Mouse (Mus musculus) frontal cortex, postnatal 14 days (tissue): ENCODE data around the gene Aprt.

ENCODE experiments used
- DNase-seq, 2 experiments: peaks; one replicate each; pipeline ENCODE4 v3.0.0; 2022; ENCODE audit warnings: low spot score in 2 of 2

Aprt gene

DNA sequence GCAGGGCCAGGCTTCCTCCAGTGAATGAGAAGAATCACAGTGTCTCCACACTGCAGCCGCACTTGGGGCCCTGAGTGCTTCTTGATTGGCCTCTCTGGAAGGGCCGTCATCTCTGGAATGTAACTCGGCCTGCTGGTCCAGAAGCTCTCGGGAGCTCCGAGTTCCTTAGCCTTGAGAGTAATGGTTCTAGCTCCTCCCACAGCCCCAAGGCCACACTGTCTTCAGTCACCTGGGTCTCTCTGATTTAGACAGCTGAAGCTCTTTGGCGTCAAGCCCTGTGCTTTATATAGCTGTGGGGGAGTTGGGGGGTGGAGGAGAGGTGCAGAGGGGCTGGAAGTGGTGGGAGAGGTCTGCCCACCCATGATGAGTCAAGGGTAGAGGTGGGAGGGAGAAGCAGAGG lies 39.7 kb downstream of the Aprt start:
- DNase-seq: no peak

DNA sequence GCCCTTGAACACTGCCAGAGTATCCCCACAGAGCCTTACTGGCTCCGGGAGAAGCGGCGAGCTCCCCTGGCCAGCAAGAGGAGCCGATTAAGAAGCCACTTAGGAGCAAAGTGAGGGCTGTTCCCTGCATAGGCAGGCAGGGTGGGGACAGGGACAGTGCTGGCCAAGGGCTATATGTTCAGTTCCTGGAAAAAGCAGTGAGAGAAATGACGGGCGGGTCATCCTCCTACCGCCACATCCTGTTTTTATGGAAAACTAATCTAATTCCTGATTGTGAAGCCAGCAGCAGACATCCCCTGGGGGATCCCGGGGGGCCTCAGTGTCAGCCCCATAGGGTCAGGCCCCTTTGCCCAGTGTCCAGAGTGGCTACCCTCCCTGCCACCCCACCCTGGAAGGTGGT lies 45.4 kb downstream of the Aprt start:
- DNase-seq: no peak

DNA sequence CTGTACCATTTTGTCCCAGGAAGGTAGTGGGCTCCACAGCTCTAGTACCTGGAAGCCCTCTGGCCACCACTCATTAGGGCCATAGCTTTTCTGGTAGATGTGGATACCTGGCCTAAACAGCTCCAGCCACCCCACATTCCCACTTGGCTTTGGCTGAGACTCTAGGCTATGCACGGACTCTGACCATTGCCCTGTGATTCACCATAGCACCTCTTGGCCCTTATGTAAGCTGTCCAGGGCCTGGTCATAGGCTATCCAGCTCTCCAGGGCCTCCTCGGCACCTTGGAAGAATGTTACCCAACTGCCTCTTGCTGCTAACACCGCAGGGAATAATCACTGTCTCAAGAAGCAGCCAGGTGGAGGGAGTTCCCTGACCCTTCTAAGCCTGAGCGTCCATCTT lies 47.5 kb downstream of the Aprt start:
- DNase-seq: no peak

DNA sequence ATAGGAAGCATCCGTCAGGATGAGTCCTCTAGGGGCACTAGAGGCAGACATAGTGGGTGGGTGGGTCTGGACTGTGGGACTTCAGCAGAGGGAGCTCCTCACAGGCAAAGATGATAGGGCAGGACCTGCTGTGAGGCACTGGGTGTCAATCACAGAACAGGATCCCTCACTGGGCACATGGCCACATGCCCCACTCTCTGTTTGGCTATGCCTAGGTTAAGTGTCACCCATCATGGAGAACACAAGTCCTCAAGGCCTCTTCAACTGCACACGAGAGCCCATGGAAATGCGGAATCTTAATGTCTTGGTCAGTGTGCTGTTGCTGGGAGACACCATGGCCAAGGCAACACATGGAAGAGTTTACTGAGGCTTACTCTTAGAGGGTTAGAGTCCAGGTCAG lies 48.8 kb downstream of the Aprt start:
- DNase-seq: no peak

DNA sequence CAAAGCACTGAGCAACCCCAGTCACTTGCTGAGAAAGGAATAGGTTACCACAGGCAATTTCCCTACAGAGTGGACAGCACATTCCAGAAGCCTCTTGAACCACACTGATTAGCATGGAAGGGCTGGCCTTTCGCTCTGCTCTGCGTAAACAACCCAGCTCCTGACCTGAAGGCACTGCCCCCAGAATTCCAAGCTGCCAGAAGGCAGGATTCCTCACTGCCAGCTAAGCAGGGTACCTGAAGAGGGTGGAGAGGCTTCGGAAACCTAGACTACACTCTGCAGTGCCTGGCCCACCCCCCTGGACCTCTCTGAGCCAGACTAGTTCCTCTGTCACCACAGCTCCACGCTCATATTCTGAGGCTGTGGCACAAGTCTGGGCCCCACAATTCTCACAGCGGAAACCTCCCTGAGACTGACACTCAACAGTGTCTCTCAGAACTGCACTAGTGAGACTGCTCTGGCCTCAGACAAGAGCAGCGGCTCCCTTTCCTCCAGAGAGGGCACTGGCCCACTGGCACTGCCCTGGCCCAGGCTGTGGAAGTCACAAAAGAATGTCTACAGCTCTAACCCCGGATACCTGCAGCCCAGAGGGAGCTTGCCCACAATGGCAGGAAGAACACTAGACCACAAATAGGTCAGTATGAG lies 50.1 kb downstream of the Aprt start:
- DNase-seq: no peak

DNA sequence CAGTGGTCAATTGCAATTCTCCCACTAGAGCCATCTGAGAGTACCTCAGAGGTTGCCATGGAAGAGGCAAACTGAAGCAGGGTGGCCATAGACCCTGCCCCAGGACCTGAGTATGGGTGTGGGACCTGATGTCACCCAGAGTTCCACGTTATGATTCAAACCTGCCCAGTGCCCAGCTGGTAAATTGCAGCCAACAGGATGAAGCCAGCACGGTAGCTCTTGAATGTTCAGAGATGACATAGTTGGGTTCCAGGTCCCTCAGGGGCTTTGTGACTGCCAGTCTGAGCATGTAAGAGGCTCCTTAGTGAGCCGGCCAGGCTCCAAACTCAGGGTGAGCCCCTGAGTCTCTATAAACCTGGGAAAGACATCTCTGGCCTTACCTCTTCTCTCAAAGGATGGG lies 50.6 kb downstream of the Aprt start:
- DNase-seq: no peak

DNA sequence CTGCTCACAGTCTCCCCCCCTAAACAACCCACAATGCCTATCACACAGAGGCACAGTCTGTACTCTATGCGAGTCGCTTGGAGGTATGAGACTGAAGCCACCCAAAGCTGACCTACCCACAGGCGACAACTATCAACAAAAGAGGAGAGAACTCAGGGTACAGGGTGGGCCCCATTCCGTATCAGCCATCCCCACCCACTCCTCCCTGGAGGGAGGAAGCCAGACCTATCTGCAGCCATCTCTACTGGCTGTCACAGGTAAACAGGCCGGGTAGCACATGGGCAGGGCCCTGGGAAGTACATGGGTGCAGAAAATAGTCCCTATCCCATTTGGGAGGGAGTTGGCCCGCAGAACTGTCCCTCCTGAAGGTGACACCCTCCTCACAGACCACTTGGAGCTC lies 51.7 kb downstream of the Aprt start:
- no peak for DNase-seq
